Mouse (Mus musculus) natural killer cell, adult 2 months (primary cell): ENCODE data around the gene Cyp2d11.
A peak's percentile ranks its signal among the peaks of the same experiment; 100 is the strongest.
"Not testable (repeated sequence)": the region's sequence is repeated elsewhere in the genome, so short reads cannot be mapped to it uniquely, and the experiment has no call there.

ENCODE experiments used
- DNase-seq, 2 experiments: peaks; one replicate each; pipeline ENCODE4 v3.0.0; 2022; ENCODE audit warnings: low spot score in 2 of 2

The Cyp2d11 gene

GRCm38 (mm10) chr15:82393922-82394321 is at the start of gene Cyp2d11:
Cyp2d11 (minus strand) TSS chr15:82394022.
- DNase-seq, result not testable (repeated sequence)

DNA sequence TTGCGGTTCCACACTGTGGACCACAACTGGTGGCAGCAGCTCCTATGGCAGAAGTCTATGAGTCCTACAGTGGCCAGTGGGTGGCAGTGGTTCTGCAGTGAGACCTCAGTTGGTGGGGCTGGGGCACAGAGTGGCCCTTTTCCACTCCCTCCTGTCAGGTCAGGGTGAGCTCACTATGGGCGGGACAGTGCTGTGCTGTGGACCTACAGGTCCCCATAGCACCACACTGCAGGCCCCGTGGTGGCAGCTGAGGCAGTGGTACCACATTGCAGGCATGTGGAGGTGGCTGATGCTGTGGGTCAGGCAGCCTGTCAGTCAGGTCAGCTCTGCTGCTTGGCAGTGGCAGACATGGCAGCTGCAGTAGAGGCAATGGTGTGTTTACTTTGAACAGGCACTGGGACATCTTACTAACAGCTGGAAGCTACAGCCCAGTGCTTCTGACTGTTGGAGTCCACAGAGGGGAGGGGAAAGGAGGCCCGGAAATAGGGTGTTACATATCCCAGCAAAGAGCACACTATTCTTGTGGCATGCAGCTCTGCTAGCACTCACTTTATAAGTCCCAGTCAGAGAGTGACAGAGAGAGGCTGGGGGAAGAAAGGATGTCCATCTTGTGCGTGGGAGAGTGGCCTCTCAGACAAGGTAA is 44.3 kb upstream of the Cyp2d11 start:
- no peak for DNase-seq

DNA sequence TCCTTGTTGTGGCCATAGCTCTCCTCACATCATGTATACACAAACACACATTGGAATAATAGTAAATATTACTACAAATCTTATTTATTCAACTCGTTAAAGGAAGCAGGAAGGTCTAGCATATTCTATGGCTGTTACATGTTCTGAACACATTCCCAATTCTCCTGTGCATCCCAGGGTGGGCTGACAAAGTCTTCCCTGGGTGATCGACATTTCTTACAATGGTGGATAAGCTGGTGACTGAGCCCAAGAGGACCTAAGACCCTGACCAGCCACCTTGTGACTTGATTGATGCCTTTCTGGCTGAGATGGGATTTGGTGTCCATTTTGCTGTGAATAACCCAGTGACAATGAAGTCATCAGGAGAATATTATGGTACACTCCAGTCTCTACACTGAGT is 41.8 kb upstream of the Cyp2d11 start:
- no peak for DNase-seq

DNA sequence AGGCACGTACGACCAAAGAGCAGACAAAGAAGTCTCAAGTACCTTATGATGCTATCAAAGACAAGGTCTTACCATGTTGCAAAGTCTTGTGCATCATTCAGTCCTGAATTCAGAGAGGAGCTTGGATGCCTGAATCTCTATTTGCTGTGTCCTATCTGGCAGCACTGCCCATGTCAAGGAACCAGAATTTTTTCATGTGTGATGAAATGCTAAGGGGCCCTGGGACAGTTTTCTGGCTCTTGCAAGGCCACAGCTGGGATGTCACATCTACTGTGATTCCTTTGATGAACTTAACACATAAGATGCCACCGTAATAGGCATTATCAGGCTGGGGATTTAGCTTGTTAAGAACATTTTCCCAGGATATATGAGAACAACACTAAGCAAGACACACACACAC is 41.2 kb upstream of the Cyp2d11 start:
- no peak for DNase-seq

DNA sequence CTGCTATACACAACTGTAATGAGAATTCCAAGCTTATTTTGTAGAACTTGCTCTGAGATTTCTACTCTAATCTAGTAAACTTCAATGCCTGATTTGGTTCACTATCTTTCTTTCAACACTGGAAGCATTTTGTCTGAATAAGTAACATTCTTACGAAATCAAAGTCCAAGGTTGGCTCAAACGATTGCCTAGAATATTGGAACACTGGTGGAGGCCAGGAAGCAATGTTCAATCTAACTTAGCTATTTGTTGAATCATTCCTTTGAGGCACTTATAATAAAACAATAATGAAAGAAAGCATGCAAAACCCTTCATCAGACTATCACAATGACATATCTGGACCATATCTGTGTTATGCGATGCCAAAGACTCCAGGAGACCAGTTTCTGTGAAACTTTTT is 40.7 kb upstream of the Cyp2d11 start:
- no peak for DNase-seq

GRCm38 (mm10) chr15:82433621-82434020 is 39.8 kb upstream of the Cyp2d11 start:
- no peak for DNase-seq

GRCm38 (mm10) chr15:82433137-82433536 is 39.3 kb upstream of the Cyp2d11 start, which contains the start of gene Cyp2d9:
Cyp2d9 (plus strand) TSS chr15:82433437.
- DNase-seq, result no peak

DNA sequence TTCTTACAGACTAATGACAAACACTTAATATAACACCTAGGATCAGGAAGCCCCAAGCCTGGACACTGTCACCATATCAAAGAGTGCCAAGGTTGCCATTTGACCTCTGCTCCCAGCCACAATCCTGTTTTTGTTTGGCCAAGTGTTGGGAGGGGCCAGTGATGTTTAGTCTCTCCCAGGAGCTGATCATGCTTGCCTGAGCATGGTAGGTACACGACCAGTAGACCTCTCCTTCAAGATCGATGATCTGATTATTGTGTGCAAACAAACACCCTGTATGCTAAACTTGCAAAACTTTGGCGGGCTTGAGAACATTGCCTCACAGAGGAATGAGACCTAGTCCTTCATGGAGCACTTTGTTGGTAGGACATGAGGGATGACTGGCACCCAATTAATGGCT is 29.6 kb upstream of the Cyp2d11 start:
- DNase-seq, result no peak

DNA sequence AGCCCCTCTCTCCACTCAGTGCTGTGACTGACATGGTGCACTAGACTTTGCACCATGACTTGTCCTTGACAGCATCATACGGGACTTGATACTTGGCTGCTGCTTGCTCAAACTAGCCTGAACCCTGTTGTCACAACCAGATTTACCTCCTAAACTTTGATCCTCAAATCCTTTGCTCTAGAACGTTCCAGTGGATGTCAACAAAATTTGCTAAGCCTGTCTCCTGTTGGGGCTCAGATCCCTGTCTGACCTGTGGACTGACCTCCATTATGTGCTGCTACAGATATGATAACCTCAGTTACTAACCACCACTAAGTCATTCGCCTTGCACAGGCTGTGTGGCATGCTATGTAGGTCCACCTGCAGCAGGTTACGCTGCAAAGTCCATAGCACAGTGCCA is 29.1 kb upstream of the Cyp2d11 start:
- no peak for DNase-seq

DNA sequence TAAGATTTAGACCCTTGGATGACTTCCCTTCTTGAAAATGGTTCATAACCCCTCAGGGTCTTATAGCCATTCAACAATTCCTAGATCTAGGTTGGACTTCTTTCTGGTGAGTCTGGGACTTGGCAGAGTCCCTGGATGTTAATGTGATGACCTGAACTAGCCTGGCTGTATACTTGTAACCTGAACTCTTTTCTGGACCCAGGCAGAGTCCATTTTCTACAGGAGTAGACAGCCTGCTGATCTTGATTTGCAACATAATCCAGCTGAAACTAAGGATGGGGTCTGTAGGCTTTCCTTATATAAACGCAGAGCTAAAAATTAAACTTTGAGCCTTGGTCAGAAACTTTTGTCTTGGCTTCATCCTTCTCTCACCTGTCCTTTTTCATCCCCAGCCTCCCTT is 24.8 kb upstream of the Cyp2d11 start:
- DNase-seq, result no peak

- peak; percentile 55 to 70 for DNase-seq
These were observed 23.3 kb upstream of the Cyp2d11 start for GRCm38 (mm10) chr15:82416797-82417789.

- no peak for DNase-seq
These were observed 13.7 kb upstream of the Cyp2d11 start for GRCm38 (mm10) chr15:82407536-82407935.

DNA sequence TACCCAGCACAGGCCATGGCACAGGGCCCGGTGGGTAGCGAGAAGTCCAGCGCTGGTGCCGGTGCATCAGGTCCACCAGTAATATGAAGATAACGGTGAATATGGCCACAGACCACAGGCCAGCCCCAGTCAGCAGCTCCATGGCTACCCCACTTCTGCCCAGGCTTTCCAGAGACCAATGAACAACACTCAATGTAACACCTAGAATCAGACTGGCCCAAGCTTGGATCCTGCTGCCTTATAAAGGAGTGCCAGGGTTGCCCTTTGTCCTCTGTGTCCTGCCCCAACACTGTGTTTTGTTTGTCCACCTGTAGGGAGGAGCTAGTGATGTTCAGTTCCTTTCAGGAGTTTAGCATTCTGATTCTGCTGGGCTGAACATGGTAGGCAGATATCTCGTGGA is 13.2 kb upstream of the Cyp2d11 start, which contains the start of gene Cyp2d10:
Gene Cyp2d10 (minus strand): TSS at position 215 of the 400 bp plus-strand sequence.
- DNase-seq, result no peak

DNA sequence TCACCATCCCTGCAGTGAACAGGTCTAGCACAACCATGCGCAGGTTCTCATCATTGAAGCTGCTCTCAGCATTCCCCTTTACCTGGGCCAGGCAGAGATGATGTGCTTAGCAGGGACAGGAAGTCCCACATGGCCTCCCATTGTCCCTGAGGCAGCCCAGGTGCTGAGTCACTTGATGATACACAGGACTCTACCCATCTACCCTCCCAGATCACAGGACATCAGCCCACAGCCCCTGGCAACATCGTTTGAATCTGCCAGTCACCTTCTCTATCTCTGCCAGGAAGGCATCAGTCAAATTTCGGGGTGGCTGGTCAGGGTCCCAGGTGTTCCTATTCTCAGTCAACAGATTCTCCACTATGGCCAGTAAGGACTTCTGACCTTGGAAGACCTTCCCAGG is 10.3 kb upstream of the Cyp2d11 start:
- DNase-seq, result no peak

DNA sequence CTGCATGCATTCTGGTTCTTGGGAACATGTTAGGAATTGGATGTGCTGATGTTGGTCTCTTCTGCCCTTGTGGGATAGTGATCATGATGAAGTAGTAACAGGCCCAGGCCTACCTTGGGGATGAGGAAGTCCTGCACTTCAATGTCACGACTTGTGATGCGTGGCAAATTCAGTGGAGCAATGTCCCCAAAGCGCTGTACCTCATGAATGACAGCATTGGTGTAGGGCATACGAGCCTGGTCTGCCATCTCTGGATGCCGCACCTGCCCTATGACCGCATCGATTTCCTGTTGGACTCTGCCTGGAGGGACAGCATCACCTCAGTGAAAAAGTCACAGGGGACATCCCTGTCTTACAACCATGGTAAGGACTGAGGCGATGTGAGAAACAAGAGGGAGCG is 9.8 kb upstream of the Cyp2d11 start:
- no peak for DNase-seq

DNA sequence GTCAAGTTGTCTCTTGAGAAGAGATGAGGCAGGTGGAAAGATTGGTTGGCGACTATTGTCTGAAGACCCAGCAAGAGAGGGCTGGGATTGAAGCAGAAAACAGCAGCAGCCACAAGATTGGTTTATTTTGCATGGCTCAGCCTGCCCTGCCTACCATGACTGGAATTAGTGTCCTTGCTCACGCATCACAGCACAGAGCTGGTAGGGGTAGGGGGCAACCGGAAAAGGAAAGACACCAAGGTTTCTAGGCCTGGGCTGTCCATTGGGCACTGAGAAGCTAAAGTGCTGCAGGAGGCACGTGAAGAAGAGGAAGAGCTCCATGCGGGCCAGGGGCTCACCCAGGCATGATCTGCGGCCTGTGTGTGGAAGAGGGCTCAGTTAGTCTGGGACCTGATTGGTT is 8.9 kb upstream of the Cyp2d11 start:
- no peak for DNase-seq

DNA sequence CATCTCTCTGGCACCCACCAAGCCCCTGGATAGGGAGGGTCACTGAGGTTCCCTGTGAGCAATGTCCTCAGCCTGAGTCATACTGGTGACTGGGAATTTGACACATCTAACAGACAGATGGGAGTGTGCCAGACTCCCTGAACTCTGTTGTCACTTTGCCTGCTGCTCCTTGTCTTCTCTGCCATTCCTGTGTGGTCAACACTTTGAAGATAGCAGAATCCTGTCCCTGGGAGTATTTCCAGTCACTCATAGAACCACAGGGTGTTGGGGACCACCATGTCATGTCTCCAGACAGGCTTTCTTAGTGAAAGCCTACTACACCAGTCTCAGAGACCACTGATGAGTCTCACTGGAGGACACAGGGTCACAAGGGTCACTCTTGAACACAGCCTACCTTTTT is 8.3 kb upstream of the Cyp2d11 start:
- DNase-seq, result no peak

DNA sequence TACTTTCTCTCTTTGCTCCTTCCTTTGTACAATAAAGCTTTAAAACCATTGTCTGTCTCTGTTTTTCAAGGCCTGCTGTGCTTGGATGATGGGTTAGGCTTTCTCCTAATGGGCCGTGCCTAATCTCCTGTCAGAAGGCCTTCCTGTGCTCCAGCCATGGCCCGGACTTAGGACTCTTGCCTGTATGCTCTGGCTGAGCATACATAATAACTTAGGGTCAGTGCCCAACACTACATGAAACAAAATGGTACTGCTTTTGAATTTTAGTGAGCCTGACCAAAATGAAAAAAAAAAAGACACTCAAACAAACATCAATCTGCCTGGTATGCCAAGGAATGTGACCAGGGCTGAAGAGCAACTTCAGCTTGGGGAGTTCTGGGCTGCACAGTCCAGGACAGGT is 7.7 kb upstream of the Cyp2d11 start:
- DNase-seq, result no peak

GRCm38 (mm10) chr15:82395955-82396354 is 2.1 kb upstream of the Cyp2d11 start:
- DNase-seq, result not testable (repeated sequence)

DNA sequence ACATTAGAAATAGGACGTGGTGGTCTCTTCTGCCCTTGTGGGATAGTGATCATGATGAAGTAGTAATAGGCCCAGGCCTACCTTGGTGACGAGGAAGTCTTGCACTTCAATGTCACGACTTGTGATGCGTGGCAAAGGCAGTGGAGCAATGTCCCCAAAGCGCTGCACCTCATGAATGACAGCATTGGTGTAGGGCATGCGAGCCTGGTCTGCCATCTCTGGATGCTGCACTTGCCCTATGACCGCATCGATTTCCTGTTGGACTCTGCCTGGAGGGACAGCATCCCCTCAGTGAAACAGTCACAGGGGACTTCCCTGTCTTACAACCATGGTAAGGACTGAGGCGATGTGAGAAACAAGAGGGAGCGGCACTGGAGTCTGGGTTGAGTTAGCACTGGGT is 3.9 kb downstream of the Cyp2d11 start:
- DNase-seq, result not testable (repeated sequence)

GRCm38 (mm10) chr15:82385729-82386128 is 8.1 kb downstream of the Cyp2d11 start:
- no peak for DNase-seq

- no peak for DNase-seq
These were observed 11.4 kb downstream of the Cyp2d11 start for GRCm38 (mm10) chr15:82382441-82382840.

- DNase-seq, result no peak
These were observed 13.1 kb downstream of the Cyp2d11 start for GRCm38 (mm10) chr15:82380714-82381062.
